Mouse (Mus musculus) cerebellum, adult (tissue): ENCODE results near the gene Arhgap4.

Experiments
- ATAC-seq: cut with Nextera tagmentation; 2 replicates; pipeline ENCODE4 v1.9.2; 2017; ENCODE audit warnings: mild to moderate bottlenecking, moderate library complexity, mixed read lengths; ENCODE audit not compliant: insufficient number of reproducible peaks, low FRiP score, low TSS enrichment

The Arhgap4 gene

DNA sequence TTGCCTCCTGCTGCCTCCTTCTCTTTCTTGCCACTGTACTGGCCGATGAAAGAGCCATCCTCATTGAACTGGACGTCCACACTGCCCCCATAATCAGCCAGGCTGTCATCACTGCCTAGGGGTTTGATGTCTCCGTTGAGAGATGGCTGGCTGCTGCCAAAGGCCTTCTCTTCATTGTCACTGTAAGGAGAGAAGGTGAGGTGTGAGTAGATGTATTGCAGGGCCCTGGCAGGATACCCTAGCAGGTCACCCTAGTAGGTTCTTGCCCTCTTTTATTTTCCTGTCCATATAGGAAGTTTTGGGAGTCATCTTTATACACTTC is 66.6 kb downstream of the Arhgap4 start:
- ATAC-seq: no peak; the same call in 1 of the 2 replicates

DNA sequence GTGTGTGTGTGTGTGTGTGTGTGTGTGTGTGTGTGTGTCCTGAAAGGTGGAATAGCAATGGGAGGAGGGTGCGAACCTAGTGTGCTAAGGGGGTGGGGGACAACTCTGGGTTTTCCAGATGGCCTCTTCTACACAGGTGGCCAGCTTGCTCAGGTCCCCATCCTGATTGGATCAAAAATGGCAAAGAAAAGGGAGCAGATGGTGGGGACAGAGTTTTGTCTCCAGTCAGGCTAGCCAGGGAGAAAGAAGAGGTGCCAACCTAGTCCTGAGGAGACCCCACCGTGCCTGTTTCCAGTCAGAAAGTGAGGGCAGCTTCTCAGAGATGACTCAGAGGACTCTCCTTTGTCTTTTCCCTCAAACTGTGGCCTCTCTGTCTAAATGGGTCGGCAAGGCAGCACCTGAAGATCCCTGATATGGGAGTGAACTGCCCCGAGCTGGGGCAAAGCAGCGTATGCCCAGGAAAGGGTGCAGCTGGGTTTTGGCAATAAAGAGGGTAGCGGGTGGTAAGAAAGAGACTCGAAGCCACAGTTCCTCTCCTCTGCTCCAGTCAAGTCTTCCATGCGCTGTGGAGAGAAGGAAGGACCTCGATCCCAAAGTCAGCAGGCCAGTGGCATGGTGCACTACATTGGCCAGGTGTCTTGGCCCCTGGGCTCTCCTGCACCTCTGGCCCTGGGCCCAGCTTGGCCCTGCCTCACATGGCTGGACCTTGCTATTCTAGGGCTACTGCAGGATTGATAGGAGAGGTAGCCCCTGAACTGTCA is 67.2 kb downstream of the Arhgap4 start:
- peak; percentile 61; the same call in 1 of the 2 replicates for ATAC-seq
